Mouse (Mus musculus): ENCODE data around the gene Jazf1.

GRCm38 (mm10) chr6:52861186-52861820 is 207.1 kb downstream of the Jazf1 start:
- TF ChIP-seq CTCF (IDR thresholded peaks at IDR 0.05; ENCODE audit: low read depth) (no peak), EP300 (IDR thresholded peaks at IDR 0.05; ENCODE audit: low read depth) (no peak)

Measured in liver, postnatal 0 days (tissue).